Mouse (Mus musculus) lung, adult 2 months (tissue): ENCODE measurements around the gene Gm10277.

Source experiments
- CTCF ChIP-seq: fragments of 200-500 bp; IDR thresholded peaks from 2 replicates; pipeline ENCODE4 v1.5.1; 2011; ENCODE audit warnings: mild to moderate bottlenecking, low read length, control low read depth; ENCODE audit not compliant: insufficient read depth
- POLR2A ChIP-seq: fragments of 200-500 bp; IDR thresholded peaks from 2 replicates; pipeline ENCODE4 v1.6.1; 2011; ENCODE audit warnings: low read depth, mild to moderate bottlenecking, control low read depth, low read length, borderline replicate concordance; ENCODE audit errors: extremely low read depth

DNA sequence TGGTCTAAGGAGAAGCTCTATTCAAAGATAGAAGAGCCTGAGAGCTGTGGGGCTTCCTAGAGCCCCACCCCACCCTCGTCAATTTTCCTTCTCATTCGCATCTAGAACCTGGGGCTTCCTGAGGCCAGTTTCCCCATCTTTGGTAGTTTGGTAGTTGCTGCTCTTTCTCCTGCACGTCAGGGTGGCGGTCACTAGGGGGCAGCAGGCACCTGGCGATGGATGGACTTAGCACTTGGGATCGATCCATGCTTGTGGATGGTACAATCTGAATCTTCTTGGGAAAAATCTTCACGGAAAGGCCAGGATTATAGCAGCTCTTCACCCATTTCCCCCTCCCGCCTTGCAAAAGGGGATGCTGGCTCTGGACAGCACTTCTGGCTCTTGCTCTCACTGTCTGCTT lies 34.1 kb upstream of the Gm10277 start:
- TF ChIP-seq POLR2A (no peak), CTCF (peak; percentile 82)
